Mouse (Mus musculus): ENCODE measurements around the gene Pfdn2. TPM values are rescaled to one million over a fixed set of nuclear protein-coding genes. Genes with fewer than 3 reads are reported as not detected.

Pfdn2 gene
- total RNA-seq, 2 experiments from 2014 or later = 133 to 155 TPM

- DNase-seq = no peak
These were observed 61.8 kb downstream of the Pfdn2 start for GRCm38 (mm10) chr1:171407263-171407662.

Other genes with a start within 250 kb of the Pfdn2 start
- gene Cfap126, start 231.8 kb upstream of the Pfdn2 start, total RNA-seq (2021) = 1 to 10 TPM; 1.9 to 2.6 TPM
- 100 to 1,000 TPM; 438 to 454 TPM for gene Sdhc, start 195.1 kb upstream of the Pfdn2 start, total RNA-seq (2021)
- 1 to 10 TPM; 1.5 to 1.6 TPM for gene Mpz, start 195.0 kb upstream of the Pfdn2 start, total RNA-seq (2021)
- gene Pcp4l1, start 149.4 kb upstream of the Pfdn2 start, total RNA-seq (2021) = 10 to 100 TPM; 42.0 to 53.6 TPM
- gene Nr1i3, start 131.7 kb upstream of the Pfdn2 start, total RNA-seq (2021) = under 1 TPM in 1 of 2 experiments, not detected in 1; 0.13 TPM
- gene Tomm40l, start 123.2 kb upstream of the Pfdn2 start, total RNA-seq (2021) = 10 to 100 TPM; 51.4 to 65.3 TPM
- gene Apoa2, start 120.6 kb upstream of the Pfdn2 start, total RNA-seq (2021) = 1 to 10 TPM; 2.2 to 6.4 TPM
- 10 to 100 TPM; 15.2 to 20.4 TPM for gene Fcer1g, start 111.3 kb upstream of the Pfdn2 start, total RNA-seq (2021)
- gene Adamts4, start 95.2 kb upstream of the Pfdn2 start, total RNA-seq (2021) = 1 to 10 TPM in 1 of 2 experiments, under 1 TPM in 1; 0.79 to 4.2 TPM
- gene Ndufs2, start 94.3 kb upstream of the Pfdn2 start, total RNA-seq (2021) = 100 to 1,000 TPM; 657 to 866 TPM
- gene B4galt3, start 75.3 kb upstream of the Pfdn2 start, total RNA-seq (2021) = 10 to 100 TPM; 27.1 to 36.6 TPM
- gene Ppox, start 64.5 kb upstream of the Pfdn2 start, total RNA-seq (2021) = 10 to 100 TPM; 31.1 to 40.8 TPM
- gene Usp21, start 57.7 kb upstream of the Pfdn2 start, total RNA-seq (2021) = 10 to 100 TPM; 37.1 to 44.3 TPM
- 100 to 1,000 TPM; 162 to 182 TPM for gene Ufc1, start 50.6 kb upstream of the Pfdn2 start, total RNA-seq (2021)
- 10 to 100 TPM; 29.1 to 36.9 TPM for gene Dedd, start 16.5 kb upstream of the Pfdn2 start, total RNA-seq (2021)
- gene Nit1, start within 50 bp of the Pfdn2 start, total RNA-seq (2021) = 10 to 100 TPM; 79.5 to 79.9 TPM
- gene Klhdc9, start 15.1 kb downstream of the Pfdn2 start, total RNA-seq (2021) = 1 to 10 TPM in 1 of 2 experiments, under 1 TPM in 1; 0.96 to 4.4 TPM
- under 1 TPM; 0.23 TPM for gene Nectin4, start 24.4 kb downstream of the Pfdn2 start, total RNA-seq (2021)
- gene Arhgap30, start 43.3 kb downstream of the Pfdn2 start, total RNA-seq (2021) = 1 to 10 TPM; 2.6 to 3.6 TPM
- gene Usf1, start 65.6 kb downstream of the Pfdn2 start, total RNA-seq (2021) = 10 to 100 TPM; 54.1 to 72.9 TPM
- 1 to 10 TPM; 1.3 to 3.6 TPM for gene Tstd1, start 73.2 kb downstream of the Pfdn2 start, total RNA-seq (2021)
- 10 to 100 TPM; 39.7 to 51.0 TPM for gene F11r, start 91.9 kb downstream of the Pfdn2 start, total RNA-seq (2021)
- gene Alyref2, start 157.8 kb downstream of the Pfdn2 start, total RNA-seq (2021) = 1 to 10 TPM; 6.1 to 7.2 TPM
- gene Itln1, start 189.6 kb downstream of the Pfdn2 start, total RNA-seq (2021) = not detected
- gene Cd244a, start 213.5 kb downstream of the Pfdn2 start, total RNA-seq (2021) = under 1 TPM; 0.40 to 0.63 TPM